Mouse (Mus musculus): ENCODE data around the gene Rras.

GRCm38 (mm10) chr7:45004546-45004945 lies 13.2 kb upstream of the Rras start:
- TF ChIP-seq POLR2A (IDR thresholded peaks at IDR 0.05; ENCODE audit: extremely low read depth, insufficient read depth, low read length) (no peak), CTCF (IDR thresholded peaks at IDR 0.05; ENCODE audit: extremely low read depth, insufficient read depth, low read length) (no peak)

All from cortical plate, adult 2 months (tissue).